Mouse (Mus musculus) thymus, adult 2 months (tissue): ENCODE measurements at regions not wholly inside any gene's neighbourhood (a gene's known extent, or its start where the extent isn't known, plus 50 kb on each side); places are given as distances from the start of the nearest gene placed in this dataset.

ENCODE experiments used
- CTCF ChIP-seq: fragments of 200-500 bp; IDR thresholded peaks from 2 replicates; pipeline ENCODE4 v1.5.1; 2012; ENCODE audit warnings: mild to moderate bottlenecking, control low read depth, low read length, moderate library complexity, borderline replicate concordance; ENCODE audit not compliant: control insufficient read depth, poor library complexity, insufficient read depth; ENCODE audit errors: extremely low read depth
- POLR2A ChIP-seq: fragments of 200-500 bp; IDR thresholded peaks from 2 replicates; pipeline ENCODE4 v1.6.1; 2012; ENCODE audit warnings: mild to moderate bottlenecking, low read length, control low read depth, moderate library complexity; ENCODE audit not compliant: control insufficient read depth, poor library complexity, insufficient read depth; ENCODE audit errors: extremely low read depth

- no peak for TF ChIP-seq POLR2A
- TF ChIP-seq CTCF: no peak
Measured at GRCm38 (mm10) chr7:67429008-67429873, 56.6 kb upstream of the Mef2a start.
